Mouse (Mus musculus) embryonic facial prominence, embryonic 14.5 days (tissue): ENCODE data around the gene Trim26. TPM values are rescaled to one million over a fixed set of nuclear protein-coding genes. Genes with fewer than 3 reads are reported as not detected.

Experiments used
- ATAC-seq: fragments of 200-750 bp; cut with Nextera tagmentation; 2 replicates; pipeline ENCODE4 v1.8.0; 2017; ENCODE audit warnings: low read depth, moderate number of reproducible peaks, moderate TSS enrichment
- DNase-seq: peaks from one replicate; pipeline ENCODE4 v3.0.0-alpha.2; 2015; ENCODE audit warnings: low spot score
- H3K27ac ChIP-seq: fragments of 300-500 bp; sonication (generic); replicated peaks from 2 replicates; pipeline ENCODE4 v1.5.1; 2014; ENCODE audit warnings: low read depth, mild to moderate bottlenecking, low read length, moderate library complexity
- H3K27me3 ChIP-seq: fragments of 300-500 bp; sonication (generic); replicated peaks from 2 replicates; pipeline ENCODE4 v1.6.1; 2014; ENCODE audit warnings: low read length; ENCODE audit not compliant: control insufficient read depth, insufficient read depth
- H3K36me3 ChIP-seq: fragments of 300-500 bp; sonication (generic); 2 replicates; pipeline ENCODE4 v1.6.1; 2014; ENCODE audit warnings: low read length, mixed read lengths; ENCODE audit not compliant: control insufficient read depth, insufficient read depth
- H3K4me1 ChIP-seq: fragments of 300-500 bp; sonication (generic); 2 replicates; pipeline ENCODE4 v1.6.1; 2014; ENCODE audit warnings: antibody characterized with exemption, low read length; ENCODE audit not compliant: control insufficient read depth, insufficient read depth
- H3K4me2 ChIP-seq: fragments of 300-500 bp; sonication (generic); 2 replicates; pipeline ENCODE4 v1.6.1; 2014; ENCODE audit warnings: low read depth, mild to moderate bottlenecking, low read length, moderate library complexity, mixed read lengths
- H3K4me3 ChIP-seq: fragments of 300-500 bp; sonication (generic); 2 replicates; pipeline ENCODE4 v1.5.1; 2014; ENCODE audit warnings: low read depth, mild to moderate bottlenecking, low read length
- H3K9ac ChIP-seq: fragments of 300-500 bp; sonication (generic); 2 replicates; pipeline ENCODE4 v1.6.1; 2014; ENCODE audit warnings: low read depth, mild to moderate bottlenecking, low read length, moderate library complexity, mixed read lengths
- H3K9me3 ChIP-seq: fragments of 300-500 bp; sonication (generic); 2 replicates; pipeline ENCODE4 v1.6.1; 2016; ENCODE audit warnings: low read length; ENCODE audit not compliant: control insufficient read depth
- WGBS: fragments of 180-500 bp; shearing (Covaris S2); extraction: QIAGEN DNeasy Blood & Tissue Kit; methylation state at CpG from one replicate; pipeline ENCODE4 v1.1.7; 2014; 5-methylcytosine and 5-hydroxymethylcytosine counted together
- polyA plus RNA-seq: library from polyadenylated mRNA; unstranded; fragments of >200 nt; fragmentation: Nextera tagmentation; extraction: Ambion mirVana; gene quantifications from 2 replicates; pipeline ENCODE4 v1.2.1, GENCODE M21; 2014

The Trim26 gene
- polyA plus RNA-seq, 1 experiment from 2014 or later = 28.5 TPM

- DNase-seq (peak; percentile 4), ATAC-seq (no peak)
- no peak overlapping the region for H3K9ac ChIP-seq
- H3K27me3 ChIP-seq = no peaks in the 10 kb centered on the region
- H3K4me1 ChIP-seq = no peaks in the 10 kb centered on the region
- no peaks in the 10 kb centered on the region for H3K36me3 ChIP-seq
- no peaks in the 10 kb centered on the region for H3K9me3 ChIP-seq
- no peak overlapping the region for H3K27ac ChIP-seq
- no peak overlapping the region for H3K4me2 ChIP-seq
- no peak overlapping the region for H3K4me3 ChIP-seq
These were observed 7.4 kb downstream of the Trim26 start for GRCm38 (mm10) chr17:36844286-36844719.

GRCm38 (mm10) chr17:36844725-36845124 lies 7.8 kb downstream of the Trim26 start:
- Histone ChIP-seq H3K9ac (no peak overlapping the region), H3K4me1 (no peaks in the 10 kb centered on the region), H3K9me3 (no peaks in the 10 kb centered on the region), H3K4me3 (no peak overlapping the region), H3K4me2 (no peak overlapping the region), H3K36me3 (no peaks in the 10 kb centered on the region), H3K27ac (no peak overlapping the region), H3K27me3 (no peaks in the 10 kb centered on the region)
- no peak for DNase-seq
- 64% methylated on average over 1 of the region's 1 CpGs for WGBS
- no peak for ATAC-seq

- Histone ChIP-seq H3K27me3 (no peaks in the 10 kb centered on the region), H3K4me3 (no peak overlapping the region), H3K27ac (no peak overlapping the region), H3K36me3 (peaks cover 32% of the 10 kb centered on the region), H3K4me1 (no peaks in the 10 kb centered on the region), H3K4me2 (no peak overlapping the region), H3K9me3 (no peaks in the 10 kb centered on the region), H3K9ac (no peak overlapping the region)
- ATAC-seq (no peak; the same call in 1 of the 2 replicates), DNase-seq (no peak)
- WGBS = 76% methylated on average over 5 of the region's 5 CpGs
These were observed 12.0 kb downstream of the Trim26 start for GRCm38 (mm10) chr17:36848911-36849310.

- no peaks in the 10 kb centered on the region for H3K27me3 ChIP-seq
- WGBS = 90% methylated on average over 2 of the region's 2 CpGs
- ATAC-seq = no peak
- no peak for DNase-seq
- no peak overlapping the region for H3K4me2 ChIP-seq
- H3K27ac ChIP-seq = no peak overlapping the region
- H3K36me3 ChIP-seq = peaks cover 42% of the 10 kb centered on the region
- no peaks in the 10 kb centered on the region for H3K9me3 ChIP-seq
- no peak overlapping the region for H3K9ac ChIP-seq
- no peak overlapping the region for H3K4me3 ChIP-seq
- H3K4me1 ChIP-seq = no peaks in the 10 kb centered on the region
These were observed 13.1 kb downstream of the Trim26 start for GRCm38 (mm10) chr17:36849992-36850391.

GRCm38 (mm10) chr17:36851200-36851599 lies 14.3 kb downstream of the Trim26 start:
- peaks cover 55% of the 10 kb centered on the region for H3K36me3 ChIP-seq
- 78% methylated on average over 5 of the region's 5 CpGs for WGBS
- H3K9ac ChIP-seq = no peak overlapping the region
- ATAC-seq (no peak), DNase-seq (peak; percentile 33)
- no peak overlapping the region for H3K4me3 ChIP-seq
- no peaks in the 10 kb centered on the region for H3K27me3 ChIP-seq
- H3K9me3 ChIP-seq = no peaks in the 10 kb centered on the region
- no peaks in the 10 kb centered on the region for H3K4me1 ChIP-seq
- no peak overlapping the region for H3K4me2 ChIP-seq
- no peak overlapping the region for H3K27ac ChIP-seq

DNA sequence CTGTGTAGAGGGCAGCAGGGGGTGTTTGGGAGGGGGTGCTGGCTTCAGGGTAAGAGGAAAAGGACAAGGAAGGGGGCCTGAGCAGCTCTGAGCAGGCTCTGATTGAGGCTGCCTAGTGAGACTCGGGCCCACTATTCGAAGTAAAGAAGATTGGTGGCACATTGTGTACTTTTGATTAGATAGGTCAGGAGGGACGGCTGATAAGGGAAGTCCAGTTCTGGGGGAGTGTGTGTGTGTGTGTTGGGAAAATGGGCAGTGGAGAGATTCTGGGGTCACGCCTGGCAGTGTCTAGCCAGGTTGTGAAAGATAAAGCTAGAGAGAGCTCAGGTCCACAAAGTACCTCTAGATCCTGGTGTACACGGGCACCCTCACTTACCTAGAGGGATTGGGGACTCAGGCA lies 14.7 kb downstream of the Trim26 start:
- Histone ChIP-seq H3K4me3 (no peak overlapping the region), H3K4me1 (no peaks in the 10 kb centered on the region), H3K36me3 (peaks cover 58% of the 10 kb centered on the region), H3K4me2 (no peak overlapping the region), H3K27ac (no peak overlapping the region), H3K27me3 (no peaks in the 10 kb centered on the region), H3K9ac (no peak overlapping the region), H3K9me3 (no peaks in the 10 kb centered on the region)
- no peak for DNase-seq
- 83% methylated on average over 5 of the region's 5 CpGs for WGBS
- ATAC-seq = no peak

DNA sequence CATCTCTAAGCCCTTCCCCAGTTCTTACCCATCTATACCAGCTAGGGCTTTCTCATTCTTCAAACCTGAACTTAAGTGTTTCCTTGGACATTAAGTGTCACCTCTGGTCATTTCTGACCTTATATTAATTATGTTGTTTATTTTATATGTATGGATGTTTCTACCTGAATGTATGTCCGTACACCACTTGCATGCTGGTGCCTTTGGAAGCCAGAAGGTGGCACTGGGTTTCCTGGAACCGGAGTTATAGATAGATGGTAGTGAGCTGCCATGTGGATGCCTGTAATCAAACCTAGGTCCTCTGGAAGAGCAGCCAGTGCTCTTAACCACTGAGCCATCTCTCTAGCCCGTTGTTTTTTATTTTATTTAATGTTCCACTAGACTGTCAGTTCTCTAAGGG lies 18.6 kb downstream of the Trim26 start:
- peaks cover 88% of the 10 kb centered on the region for H3K36me3 ChIP-seq
- H3K27ac ChIP-seq = no peak overlapping the region
- H3K4me2 ChIP-seq = no peak overlapping the region
- 92% methylated on average over 3 of the region's 3 CpGs for WGBS
- no peak overlapping the region for H3K4me3 ChIP-seq
- ATAC-seq (no peak), DNase-seq (no peak)
- no peaks in the 10 kb centered on the region for H3K4me1 ChIP-seq
- H3K9me3 ChIP-seq = no peaks in the 10 kb centered on the region
- H3K27me3 ChIP-seq = no peaks in the 10 kb centered on the region
- H3K9ac ChIP-seq = no peak overlapping the region

DNA sequence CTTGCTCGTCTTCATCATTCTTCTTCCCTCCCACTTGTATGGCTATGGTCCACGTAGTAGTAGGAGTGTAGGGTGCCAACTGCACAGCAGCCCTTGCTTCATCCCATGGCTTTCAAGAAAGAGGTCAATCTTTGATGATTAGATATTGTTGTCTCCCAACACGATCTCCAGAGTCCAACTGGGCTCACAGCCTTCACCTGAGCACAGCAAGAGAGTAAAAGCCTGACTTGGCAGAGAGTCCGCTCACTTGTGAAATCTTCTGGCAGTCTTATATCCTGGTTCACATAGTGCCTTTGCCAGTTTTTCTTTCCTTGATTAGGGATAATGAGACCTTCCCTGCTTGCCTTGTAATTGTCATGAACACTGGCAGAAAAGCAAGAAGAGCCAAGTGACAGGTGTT lies 19.3 kb downstream of the Trim26 start:
- 97% methylated on average over 4 of the region's 4 CpGs for WGBS
- no peak for DNase-seq
- no peak overlapping the region for H3K27ac ChIP-seq
- no peak overlapping the region for H3K9ac ChIP-seq
- no peak for ATAC-seq
- peaks cover 81% of the 10 kb centered on the region for H3K36me3 ChIP-seq
- H3K27me3 ChIP-seq = no peaks in the 10 kb centered on the region
- H3K9me3 ChIP-seq = no peaks in the 10 kb centered on the region
- no peak overlapping the region for H3K4me2 ChIP-seq
- H3K4me1 ChIP-seq = no peaks in the 10 kb centered on the region
- H3K4me3 ChIP-seq = no peak overlapping the region

- WGBS = 88% methylated on average over 3 of the region's 3 CpGs
- Histone ChIP-seq H3K9ac (no peak overlapping the region), H3K9me3 (no peaks in the 10 kb centered on the region), H3K4me2 (no peak overlapping the region), H3K4me3 (no peak overlapping the region), H3K36me3 (peaks cover 63% of the 10 kb centered on the region), H3K4me1 (no peaks in the 10 kb centered on the region), H3K27ac (no peak overlapping the region), H3K27me3 (no peaks in the 10 kb centered on the region)
- ATAC-seq (no peak), DNase-seq (no peak)
These were observed 21.2 kb downstream of the Trim26 start for GRCm38 (mm10) chr17:36858181-36858580.
